Mouse (Mus musculus) forebrain, embryonic 13.5 days (tissue): ENCODE measurements around the gene Hoxa1. TPM values are rescaled to one million over a fixed set of nuclear protein-coding genes. Genes with fewer than 3 reads are reported as not detected.

Experiments used
- ATAC-seq: fragments of 200-750 bp; cut with Nextera tagmentation; 2 replicates; pipeline ENCODE4 v1.8.0; 2017
- H3K27ac ChIP-seq: fragments of 300-500 bp; sonication (generic); 2 replicates; pipeline ENCODE4 v1.5.1; 2015; ENCODE audit warnings: inconsistent platforms, mild to moderate bottlenecking, moderate library complexity
- H3K27me3 ChIP-seq: fragments of 300-500 bp; sonication (generic); 2 replicates; pipeline ENCODE4 v1.6.1; 2015; ENCODE audit warnings: mild to moderate bottlenecking, inconsistent platforms
- H3K36me3 ChIP-seq: fragments of 300-500 bp; sonication (generic); 2 replicates; pipeline ENCODE4 v1.6.1; 2015; ENCODE audit warnings: mild to moderate bottlenecking, inconsistent platforms; ENCODE audit not compliant: poor library complexity, severe bottlenecking
- H3K4me1 ChIP-seq: fragments of 300-500 bp; sonication (generic); 2 replicates; pipeline ENCODE4 v1.6.1; 2015; ENCODE audit warnings: inconsistent platforms
- H3K4me2 ChIP-seq: fragments of 300-500 bp; sonication (generic); 2 replicates; pipeline ENCODE4 v1.6.1; 2015; ENCODE audit warnings: inconsistent platforms, mild to moderate bottlenecking, moderate library complexity
- H3K4me3 ChIP-seq: fragments of 300-500 bp; sonication (generic); 2 replicates; pipeline ENCODE4 v1.5.1; 2015; ENCODE audit warnings: mild to moderate bottlenecking, inconsistent platforms
- H3K9ac ChIP-seq: fragments of 300-500 bp; sonication (generic); 2 replicates; pipeline ENCODE4 v1.6.1; 2015; ENCODE audit warnings: mild to moderate bottlenecking, inconsistent platforms
- H3K9me3 ChIP-seq: fragments of 300-500 bp; sonication (generic); replicated peaks from 2 replicates; pipeline ENCODE4 v1.6.1; 2016; ENCODE audit warnings: inconsistent platforms
- WGBS: fragments of 180-500 bp; shearing (Covaris S2); methylation state at CpG from one replicate; pipeline ENCODE4 v1.1.7; 2015; 5-methylcytosine and 5-hydroxymethylcytosine counted together
- polyA plus RNA-seq: library from polyadenylated mRNA; unstranded; fragments of >200 nt; fragmentation: Nextera tagmentation; extraction: Ambion mirVana; gene quantifications from 2 replicates; pipeline ENCODE4 v1.2.1, GENCODE M21; 2015

Hoxa1 gene
- polyA plus RNA-seq, 1 experiment from 2014 or later: not detected

GRCm38 (mm10) chr6:52167176-52167575 lies 9.1 kb upstream of the Hoxa1 start:
- Histone ChIP-seq H3K27ac (no peak overlapping the region), H3K4me2 (no peak overlapping the region), H3K4me1 (no peaks in the 10 kb centered on the region; the same call in 1 of the 2 replicates), H3K36me3 (no peaks in the 10 kb centered on the region), H3K9ac (no peak overlapping the region), H3K4me3 (no peak overlapping the region), H3K27me3 (peaks cover 99% of the 10 kb centered on the region), H3K9me3 (no peaks in the 10 kb centered on the region)
- WGBS: 3% methylated on average over 1 of the region's 1 CpGs
- ATAC-seq: no peak

GRCm38 (mm10) chr6:52166431-52167077 lies 8.4 kb upstream of the Hoxa1 start:
- H3K9ac ChIP-seq: no peak overlapping the region
- H3K36me3 ChIP-seq: no peaks in the 10 kb centered on the region
- no peak for ATAC-seq
- H3K27me3 ChIP-seq: peaks cover 99% of the 10 kb centered on the region
- H3K4me3 ChIP-seq: no peak overlapping the region
- H3K4me1 ChIP-seq: no peaks in the 10 kb centered on the region
- WGBS: 6% methylated on average over 4 of the region's 4 CpGs
- no peaks in the 10 kb centered on the region for H3K9me3 ChIP-seq
- no peak overlapping the region for H3K27ac ChIP-seq
- no peak overlapping the region for H3K4me2 ChIP-seq

GRCm38 (mm10) chr6:52165441-52166370 lies 7.6 kb upstream of the Hoxa1 start:
- Histone ChIP-seq H3K4me1 (0 out of 2 replicates have a peak, but pooled peaks cover 1% of the 10 kb centered on the region), H3K36me3 (no peaks in the 10 kb centered on the region), H3K9me3 (no peaks in the 10 kb centered on the region), H3K9ac (no peak overlapping the region), H3K4me2 (no peak overlapping the region), H3K4me3 (no peak overlapping the region), H3K27me3 (peaks cover 99% of the 10 kb centered on the region), H3K27ac (no peak overlapping the region)
- WGBS: under 1% methylated on average over 28 of the region's 28 CpGs
- no peak for ATAC-seq

- H3K36me3 ChIP-seq: no peaks in the 10 kb centered on the region
- H3K27me3 ChIP-seq: peaks cover 99% of the 10 kb centered on the region
- H3K4me1 ChIP-seq: 0 out of 2 replicates have a peak, but pooled peaks cover 3% of the 10 kb centered on the region
- H3K9ac ChIP-seq: no peak within 1 kb of the TSS
- no peak within 1 kb of the TSS for H3K27ac ChIP-seq
- H3K4me2 ChIP-seq: no peak within 1 kb of the TSS
- no peaks in the 10 kb centered on the region for H3K9me3 ChIP-seq
- WGBS: under 1% methylated on average over 25 of the region's 25 CpGs
- no peak for ATAC-seq
- no peak within 1 kb of the TSS for H3K4me3 ChIP-seq
Observed at GRCm38 (mm10) chr6:52164626-52165440, 6.7 kb upstream of the Hoxa1 start, which contains the start of gene Hoxa2. TSS of gene Hoxa2 (minus strand) at chr6:52164831.

- ATAC-seq: no peak
- Histone ChIP-seq H3K4me2 (no peak overlapping the region), H3K4me3 (no peak overlapping the region)
Observed at GRCm38 (mm10) chr6:52164051-52164625, 6.0 kb upstream of the Hoxa1 start.

GRCm38 (mm10) chr6:52163366-52164031 lies 5.4 kb upstream of the Hoxa1 start:
- no peak overlapping the region for H3K27ac ChIP-seq
- H3K4me1 ChIP-seq: peaks cover 11% of the 10 kb centered on the region
- no peak overlapping the region for H3K9ac ChIP-seq
- H3K36me3 ChIP-seq: no peaks in the 10 kb centered on the region
- no peak for ATAC-seq
- no peak overlapping the region for H3K4me2 ChIP-seq
- no peaks in the 10 kb centered on the region for H3K9me3 ChIP-seq
- WGBS: under 1% methylated on average over 17 of the region's 17 CpGs
- H3K4me3 ChIP-seq: no peak overlapping the region
- H3K27me3 ChIP-seq: peaks cover 99% of the 10 kb centered on the region

More at GRCm38 (mm10) chr6:52164051-52164625, 6.0 kb upstream of the Hoxa1 start:
- no peaks in the 10 kb centered on the region for H3K9me3 ChIP-seq
- H3K9ac ChIP-seq: no peak overlapping the region
- peaks cover 99% of the 10 kb centered on the region for H3K27me3 ChIP-seq
- no peak overlapping the region for H3K27ac ChIP-seq
- under 1% methylated on average over 28 of the region's 39 CpGs for WGBS
- H3K4me1 ChIP-seq: 0 out of 2 replicates have a peak, but pooled peaks cover 5% of the 10 kb centered on the region
- H3K36me3 ChIP-seq: no peaks in the 10 kb centered on the region

- WGBS: 2% methylated on average over 14 of the region's 14 CpGs
- H3K4me2 ChIP-seq: no peak overlapping the region
Observed at GRCm38 (mm10) chr6:52162611-52163365, 4.7 kb upstream of the Hoxa1 start.

GRCm38 (mm10) chr6:52162093-52162380 lies 3.9 kb upstream of the Hoxa1 start:
- H3K27me3 ChIP-seq: peaks cover 99% of the 10 kb centered on the region
- 0% methylated on average over 1 of the region's 1 CpGs for WGBS
- H3K36me3 ChIP-seq: no peaks in the 10 kb centered on the region
- ATAC-seq: no peak
- peaks cover 17% of the 10 kb centered on the region for H3K4me1 ChIP-seq
- no peak overlapping the region for H3K4me3 ChIP-seq
- H3K27ac ChIP-seq: no peak overlapping the region
- no peak overlapping the region for H3K9ac ChIP-seq
- H3K4me2 ChIP-seq: no peak overlapping the region
- no peaks in the 10 kb centered on the region for H3K9me3 ChIP-seq

More at GRCm38 (mm10) chr6:52162611-52163365, 4.7 kb upstream of the Hoxa1 start:
- ATAC-seq: no peak
- peaks cover 17% of the 10 kb centered on the region for H3K4me1 ChIP-seq
- no peak overlapping the region for H3K9ac ChIP-seq
- H3K27me3 ChIP-seq: peaks cover 99% of the 10 kb centered on the region
- H3K4me3 ChIP-seq: no peak overlapping the region
- H3K9me3 ChIP-seq: no peaks in the 10 kb centered on the region
- no peaks in the 10 kb centered on the region for H3K36me3 ChIP-seq
- no peak overlapping the region for H3K27ac ChIP-seq

- no peaks in the 10 kb centered on the region for H3K9me3 ChIP-seq
- no peak overlapping the region for H3K9ac ChIP-seq
- H3K27me3 ChIP-seq: peaks cover 99% of the 10 kb centered on the region
- no peak overlapping the region for H3K27ac ChIP-seq
- peaks cover 17% of the 10 kb centered on the region for H3K4me1 ChIP-seq
- WGBS: under 1% methylated on average over 8 of the region's 8 CpGs
- no peaks in the 10 kb centered on the region for H3K36me3 ChIP-seq
- H3K4me3 ChIP-seq: no peak overlapping the region
- no peak overlapping the region for H3K4me2 ChIP-seq
- ATAC-seq: no peak
Observed at GRCm38 (mm10) chr6:52161336-52162092, 3.4 kb upstream of the Hoxa1 start.
